Mouse (Mus musculus) gastrocnemius, postnatal 10 days (tissue): ENCODE measurements around the gene Wfdc6b. TPM values are rescaled to one million over a fixed set of nuclear protein-coding genes. Genes with fewer than 3 reads are reported as not detected.
"Not testable (repeated sequence)": the region's sequence is repeated elsewhere in the genome, so short reads cannot be mapped to it uniquely, and the experiment has no call there.

Experiments used
- DNase-seq: peaks from one replicate; pipeline ENCODE4 v3.0.0; 2021; ENCODE audit warnings: mixed read lengths
- long read RNA-seq, 2 experiments: library from polyadenylated mRNA; stranded (forward); transcript quantifications; one replicate each; pipeline ENCODE4 v2.0.0; 2021
- total RNA-seq, 2 experiments: library from RNA; stranded (reverse); gene quantifications; 2 replicates each; pipeline ENCODE4 v1.2.3; 2021

Gene Wfdc6b
- not detected for total RNA-seq
- long read RNA-seq, experiment 1, result 0 reads
- long read RNA-seq, experiment 2, result 0 reads

GRCm38 (mm10) chr2:164613471-164613870 lies at the start of gene Wfdc6b, which contains the start of gene Wfdc8:
Wfdc6b (plus strand) TSS chr2:164613522.
Wfdc8 (minus strand) TSS chr2:164613626.
- DNase-seq, result peak; percentile 35

GRCm38 (mm10) chr2:164564346-164564745 lies 49.0 kb upstream of the Wfdc6b start:
- no peak for DNase-seq

- no peak for DNase-seq
These were observed 46.3 kb upstream of the Wfdc6b start for GRCm38 (mm10) chr2:164566997-164567396.

GRCm38 (mm10) chr2:164567460-164567859 lies 45.9 kb upstream of the Wfdc6b start:
- DNase-seq, result no peak

GRCm38 (mm10) chr2:164573359-164573758 lies 40.0 kb upstream of the Wfdc6b start, which contains the start of gene Spint3:
Spint3 (minus strand) TSS chr2:164573459.
- not testable (repeated sequence) for DNase-seq

GRCm38 (mm10) chr2:164585025-164585725 lies 28.1 kb upstream of the Wfdc6b start, which contains the start of gene Wfdc6a:
Wfdc6a (minus strand) TSS chr2:164585447.
- DNase-seq, result peak; percentile 20

- no peak for DNase-seq
These were observed 21.3 kb upstream of the Wfdc6b start for GRCm38 (mm10) chr2:164592014-164592413.

- no peak for DNase-seq
These were observed 19.8 kb upstream of the Wfdc6b start, which contains the start of gene Eppin for GRCm38 (mm10) chr2:164593494-164593893. Eppin (minus strand) TSS chr2:164593594.

GRCm38 (mm10) chr2:164600179-164600578 lies 13.1 kb upstream of the Wfdc6b start:
- DNase-seq, result no peak

GRCm38 (mm10) chr2:164603482-164603881 lies 9.8 kb upstream of the Wfdc6b start:
- no peak for DNase-seq

GRCm38 (mm10) chr2:164604411-164604810 lies 8.9 kb upstream of the Wfdc6b start:
- no peak for DNase-seq

GRCm38 (mm10) chr2:164608781-164609180 lies 4.5 kb upstream of the Wfdc6b start:
- no peak for DNase-seq

- no peak for DNase-seq
These were observed 2.1 kb downstream of the Wfdc6b start for GRCm38 (mm10) chr2:164615386-164615785.

GRCm38 (mm10) chr2:164619050-164619449 lies 5.7 kb downstream of the Wfdc6b start:
- no peak for DNase-seq

GRCm38 (mm10) chr2:164621775-164622174 lies 8.5 kb downstream of the Wfdc6b start:
- no peak for DNase-seq

- DNase-seq, result no peak
These were observed 21.9 kb downstream of the Wfdc6b start for GRCm38 (mm10) chr2:164635266-164635665.

GRCm38 (mm10) chr2:164638696-164639095 lies 25.4 kb downstream of the Wfdc6b start, which contains the start of gene Wfdc16:
Wfdc16 (minus strand) TSS chr2:164638796.
- DNase-seq, result no peak

- DNase-seq, result no peak
These were observed 27.8 kb downstream of the Wfdc6b start for GRCm38 (mm10) chr2:164641129-164641528.

- DNase-seq, result no peak
These were observed 28.8 kb downstream of the Wfdc6b start for GRCm38 (mm10) chr2:164641881-164642673.

- DNase-seq, result peak; percentile 54
These were observed 42.5 kb downstream of the Wfdc6b start, which contains the start of gene Wfdc10 for GRCm38 (mm10) chr2:164655858-164656257. Wfdc10 (plus strand) TSS chr2:164656046.

- DNase-seq, result no peak
These were observed 43.2 kb downstream of the Wfdc6b start, which contains the start of gene Wfdc9 for GRCm38 (mm10) chr2:164656483-164656882. Wfdc9 (minus strand) TSS chr2:164656583.

GRCm38 (mm10) chr2:164664851-164665250 lies 51.5 kb downstream of the Wfdc6b start:
- DNase-seq, result no peak
